Comparison of ENCODE assay signal across 17 mouse cellular contexts in genomic region chr17:34656666-34657065, GRCm38 (mm10). TPM values are rescaled to one million over a fixed set of nuclear protein-coding genes. Genes with fewer than 3 reads are reported as not detected.
DNase-seq lines count a peak whose midpoint lies in the region; ATAC-seq lines count a peak whose summit lies in the region.
"Had no signal": no experiment of that assay in that cellular context is flagged by ENCODE, and none has a peak within 500 bp of the region (broad histone marks: within the 10 kb centered on the region; RNA-seq: fewer than 3 reads in every experiment).

No protein-coding gene starts in this region.

- intact Hi-C loops in gastrocnemius, postnatal 14 days (cut with DNase I; ENCODE audit: low total_unique reads) = no loop called here
- intact Hi-C loops in left cerebral cortex, postnatal 14 days (cut with DNase I) = loop anchor here (10.0 kb wide), 1 partner anchor 148 kb away; the partner anchor contains the start of gene Cyp21a1

- peaks cover 27% of the 10 kb centered on the region for H3K36me3 ChIP-seq in heart, embryonic 12.5 days
- no peaks in the 10 kb centered on the region; the same call in none of the 2 replicates for H3K36me3 ChIP-seq in intestine, embryonic 16.5 days (ENCODE audit: control insufficient read depth, insufficient read depth, low read length)
- H3K36me3 ChIP-seq in hindbrain, embryonic 16.5 days (ENCODE audit: control insufficient read depth, insufficient read depth, low read length) = peaks cover 23% of the 10 kb centered on the region

- no peaks in the 10 kb centered on the region for H3K9me3 ChIP-seq in heart, embryonic 12.5 days (replicated peaks)
- H3K9me3 ChIP-seq in intestine, embryonic 16.5 days (ENCODE audit: control insufficient read depth, low read length) = no peaks in the 10 kb centered on the region
- H3K9me3 ChIP-seq in hindbrain, embryonic 16.5 days (ENCODE audit: control insufficient read depth, low read length) = no peaks in the 10 kb centered on the region
- H3K9me3 ChIP-seq: forebrain, embryonic 12.5 days; hindbrain, embryonic 13.5 days; megakaryocyte, embryonic 14.5 days had no signal

- H3K4me1 ChIP-seq in heart, embryonic 12.5 days (replicated peaks) = peaks cover 46% of the 10 kb centered on the region
- peaks cover 35% of the 10 kb centered on the region for H3K4me1 ChIP-seq in intestine, embryonic 16.5 days (ENCODE audit: control insufficient read depth, insufficient read depth, low read length)
- peaks cover 9% of the 10 kb centered on the region for H3K4me1 ChIP-seq in hindbrain, embryonic 16.5 days (ENCODE audit: control insufficient read depth, insufficient read depth, low read depth, low read length)

- no peak overlapping the region for H3K27ac ChIP-seq in heart, embryonic 12.5 days (ENCODE audit: poor library complexity, severe bottlenecking)
- peak overlapping the region; percentile 82 for H3K27ac ChIP-seq in intestine, embryonic 16.5 days (ENCODE audit: low read length)
- H3K27ac ChIP-seq in hindbrain, embryonic 16.5 days (ENCODE audit: low read depth, low read length) = no peak overlapping the region
- H3K27ac ChIP-seq: forebrain, embryonic 12.5 days; kidney, postnatal 0 days had no signal

- 60% methylated on average over 8 of the region's 8 CpGs for WGBS in heart, embryonic 12.5 days
- WGBS in intestine, embryonic 16.5 days = 52% methylated on average over 8 of the region's 8 CpGs
- WGBS in hindbrain, embryonic 16.5 days = 22% methylated on average over 8 of the region's 8 CpGs

- H3K27me3 ChIP-seq in heart, embryonic 12.5 days (replicated peaks) = peaks cover 27% of the 10 kb centered on the region
- peaks cover 12% of the 10 kb centered on the region for H3K27me3 ChIP-seq in intestine, embryonic 16.5 days (replicated peaks; ENCODE audit: control insufficient read depth, insufficient read depth, low read length)
- H3K27me3 ChIP-seq in hindbrain, embryonic 16.5 days (replicated peaks; ENCODE audit: control insufficient read depth, insufficient read depth, low read length) = peaks cover 10% of the 10 kb centered on the region
- H3K27me3 ChIP-seq: Patski had no signal

- no peak overlapping the region for H3K4me3 ChIP-seq in heart, embryonic 12.5 days
- H3K4me3 ChIP-seq in intestine, embryonic 16.5 days (ENCODE audit: low read length) = no peak overlapping the region
- H3K4me3 ChIP-seq in hindbrain, embryonic 16.5 days (ENCODE audit: low read length) = no peak overlapping the region
- H3K4me3 ChIP-seq: forebrain, embryonic 12.5 days; hindbrain, embryonic 13.5 days; megakaryocyte, embryonic 14.5 days had no signal

- H3K9ac ChIP-seq in heart, embryonic 12.5 days = no peak overlapping the region
- no peak overlapping the region for H3K9ac ChIP-seq in intestine, embryonic 16.5 days (ENCODE audit: low read depth, low read length)
- no peak overlapping the region for H3K9ac ChIP-seq in hindbrain, embryonic 16.5 days (ENCODE audit: low read depth, low read length)
- H3K9ac ChIP-seq: forebrain, embryonic 12.5 days; lung, embryonic 14.5 days had no signal

- no peak overlapping the region for H3K4me2 ChIP-seq in heart, embryonic 12.5 days
- no peak overlapping the region for H3K4me2 ChIP-seq in intestine, embryonic 16.5 days (ENCODE audit: low read depth, low read length)
- no peak overlapping the region for H3K4me2 ChIP-seq in hindbrain, embryonic 16.5 days (ENCODE audit: low read length)
- H3K4me2 ChIP-seq: forebrain, embryonic 12.5 days; hindbrain, embryonic 13.5 days; lung, embryonic 14.5 days had no signal

- no peak for ATAC-seq in heart, embryonic 12.5 days (ENCODE audit: insufficient number of reproducible peaks, low FRiP score)
- ATAC-seq in intestine, embryonic 16.5 days = no peak
- ATAC-seq in hindbrain, embryonic 16.5 days = no peak
- ATAC-seq: Patski had no signal

- DNase-seq in heart, adult 11 months = peak; percentile 98
- peak; percentile 47 for DNase-seq in NIH3T3 (ENCODE audit: low read depth)
- DNase-seq in gastrocnemius, postnatal 14 days = peak; percentile 68
- no peak for DNase-seq in left cerebral cortex, postnatal 14 days (ENCODE audit: low spot score in 2 of 2)
- no peak for DNase-seq in right cerebral cortex, adult 18-20 months
- DNase-seq: adrenal gland, adult 8-10 months; layer of hippocampus, adult 9-11 months; liver; lung, embryonic 14.5 days had no signal

RNA-seq across cellular contexts. Expression of gene Atf6b, which starts 9.7 kb away (rescaled TPM):
- polyA plus RNA-seq in heart, embryonic 12.5 days (2016; fragmentation: Nextera tagmentation; extraction: Ambion mirVana) = 63.2 and 67.0 TPM in 2 replicates
- 10 to 100 TPM in 1 of 2 experiments, 1 to 10 TPM in 1; 8.9 to 11.0 TPM for total RNA-seq in gastrocnemius, postnatal 14 days (2021)
- polyA plus RNA-seq in intestine, embryonic 16.5 days (2015; fragmentation: Nextera tagmentation; extraction: Ambion mirVana) = 66.3 and 69.1 TPM in 2 replicates
- 10 to 100 TPM; 76.4 to 80.3 TPM for total RNA-seq in left cerebral cortex, postnatal 14 days (2021)
- polyA plus RNA-seq in hindbrain, embryonic 16.5 days (2015; fragmentation: Nextera tagmentation; extraction: Ambion mirVana) = 110 and 121 TPM in 2 replicates

RNA-seq across cellular contexts. Expression of gene Fkbpl, which starts 12.1 kb away (rescaled TPM):
- 10.2 and 11.1 TPM in 2 replicates for polyA plus RNA-seq in heart, embryonic 12.5 days (2016; fragmentation: Nextera tagmentation; extraction: Ambion mirVana)
- 1 to 10 TPM; 4.6 to 6.4 TPM for total RNA-seq in gastrocnemius, postnatal 14 days (2021)
- polyA plus RNA-seq in intestine, embryonic 16.5 days (2015; fragmentation: Nextera tagmentation; extraction: Ambion mirVana) = 10.2 and 14.4 TPM in 2 replicates
- total RNA-seq in left cerebral cortex, postnatal 14 days (2021) = 10 to 100 TPM; 16.1 to 16.7 TPM
- polyA plus RNA-seq in hindbrain, embryonic 16.5 days (2015; fragmentation: Nextera tagmentation; extraction: Ambion mirVana) = 13.5 and 17.0 TPM in 2 replicates

RNA-seq across cellular contexts. Expression of gene Tnxb, which starts 13.7 kb away (rescaled TPM):
- 0.77 and 0.98 TPM in 2 replicates for polyA plus RNA-seq in heart, embryonic 12.5 days (2016; fragmentation: Nextera tagmentation; extraction: Ambion mirVana)
- 10 to 100 TPM; 69.8 to 85.6 TPM for total RNA-seq in gastrocnemius, postnatal 14 days (2021)
- polyA plus RNA-seq in intestine, embryonic 16.5 days (2015; fragmentation: Nextera tagmentation; extraction: Ambion mirVana) = 1.1 TPM in 2 replicates
- total RNA-seq in left cerebral cortex, postnatal 14 days (2021) = 1 to 10 TPM; 1.5 to 1.8 TPM
- polyA plus RNA-seq in hindbrain, embryonic 16.5 days (2015; fragmentation: Nextera tagmentation; extraction: Ambion mirVana) = 0.30 and 0.34 TPM in 2 replicates

RNA-seq across cellular contexts. Expression of gene Prrt1, which starts 27.3 kb away (rescaled TPM):
- polyA plus RNA-seq in heart, embryonic 12.5 days (2016; fragmentation: Nextera tagmentation; extraction: Ambion mirVana) = 0.17 TPM in 1 of 2 replicates, not detected in the other
- under 1 TPM; 0.27 to 0.47 TPM for total RNA-seq in gastrocnemius, postnatal 14 days (2021)
- 0.32 and 0.47 TPM in 2 replicates for polyA plus RNA-seq in intestine, embryonic 16.5 days (2015; fragmentation: Nextera tagmentation; extraction: Ambion mirVana)
- 100 to 1,000 TPM; 195 to 228 TPM for total RNA-seq in left cerebral cortex, postnatal 14 days (2021)
- 6.8 and 8.1 TPM in 2 replicates for polyA plus RNA-seq in hindbrain, embryonic 16.5 days (2015; fragmentation: Nextera tagmentation; extraction: Ambion mirVana)

RNA-seq across cellular contexts. Expression of gene Ppt2, which starts 28.4 kb away (rescaled TPM):
- polyA plus RNA-seq in heart, embryonic 12.5 days (2016; fragmentation: Nextera tagmentation; extraction: Ambion mirVana) = 28.9 TPM in 2 replicates
- 10 to 100 TPM; 35.7 to 38.9 TPM for total RNA-seq in gastrocnemius, postnatal 14 days (2021)
- 32.3 and 32.9 TPM in 2 replicates for polyA plus RNA-seq in intestine, embryonic 16.5 days (2015; fragmentation: Nextera tagmentation; extraction: Ambion mirVana)
- 10 to 100 TPM; 39.3 to 45.7 TPM for total RNA-seq in left cerebral cortex, postnatal 14 days (2021)
- polyA plus RNA-seq in hindbrain, embryonic 16.5 days (2015; fragmentation: Nextera tagmentation; extraction: Ambion mirVana) = 19.9 and 23.5 TPM in 2 replicates

Comparison
In these comparisons a context has a peak if more than half of its experiments do, and no peak if none do; other contexts are left out.
1. DNase-seq: peak in heart, adult 11 months (single experiment), NIH3T3 (single experiment) and gastrocnemius, postnatal 14 days (single experiment); none in left cerebral cortex, postnatal 14 days (0 of 2) and right cerebral cortex, adult 18-20 months (single experiment).